Mouse (Mus musculus): Measurements from ENCODE around the gene Nol12. TPM values are rescaled to one million over a fixed set of nuclear protein-coding genes. Genes with fewer than 3 reads are reported as not detected.

The Nol12 gene
- polyA plus RNA-seq, 1 experiment, result 11.7 TPM

- TF ChIP-seq CTCF (IDR thresholded peaks at IDR 0.05; ENCODE audit: extremely low read depth, insufficient read length, insufficient replicate concordance, low read depth, low read length) (no peak), POLR2A (IDR thresholded peaks at IDR 0.05; ENCODE audit: low read depth, low read length) (no peak)
- WGBS, result under 1% methylated on average over 24 of the region's 24 CpGs
- Histone ChIP-seq H3K36me3 (ENCODE audit: control insufficient read depth, insufficient read depth, low read length) (no peaks in the 10 kb centered on the region), H3K4me1 (ENCODE audit: control insufficient read depth, insufficient read depth, insufficient read length, low read length) (peaks cover 4% of the 10 kb centered on the region; the same call in 1 of the 2 replicates), H3K4me3 (ENCODE audit: low read depth, low read length) (peak within 1 kb of the TSS; percentile 41), H3K27ac (ENCODE audit: insufficient read depth, low read depth, low read length) (no peak within 1 kb of the TSS), H3K27me3 (ENCODE audit: control insufficient read depth, insufficient read depth, low read length) (peaks cover 13% of the 10 kb centered on the region)
Measured at GRCm38 (mm10) chr15:78947657-78948056, 12.9 kb downstream of the Nol12 start, which contains the start of gene Triobp. Triobp (plus strand) TSS chr15:78947724.

- peaks cover 13% of the 10 kb centered on the region for H3K27me3 ChIP-seq (ENCODE audit: control insufficient read depth, insufficient read depth, low read length)
- WGBS, result 14% methylated on average over 11 of the region's 11 CpGs
- H3K4me3 ChIP-seq (ENCODE audit: low read depth, low read length), result peak overlapping the region; percentile 41
- H3K27ac ChIP-seq (ENCODE audit: insufficient read depth, low read depth, low read length), result no peak overlapping the region
- peaks cover 4% of the 10 kb centered on the region; the same call in 1 of the 2 replicates for H3K4me1 ChIP-seq (ENCODE audit: control insufficient read depth, insufficient read depth, insufficient read length, low read length)
- TF ChIP-seq CTCF (IDR thresholded peaks at IDR 0.05; ENCODE audit: extremely low read depth, insufficient read length, insufficient replicate concordance, low read depth, low read length), result no peak
- no peak for TF ChIP-seq POLR2A (IDR thresholded peaks at IDR 0.05; ENCODE audit: low read depth, low read length)
- H3K36me3 ChIP-seq (ENCODE audit: control insufficient read depth, insufficient read depth, low read length), result no peaks in the 10 kb centered on the region
Measured at GRCm38 (mm10) chr15:78948152-78948725, 13.5 kb downstream of the Nol12 start.

GRCm38 (mm10) chr15:78948883-78949282, 14.2 kb downstream of the Nol12 start:
- H3K4me1 ChIP-seq (ENCODE audit: control insufficient read depth, insufficient read depth, insufficient read length, low read length), result peaks cover 4% of the 10 kb centered on the region; the same call in 1 of the 2 replicates
- no peak for TF ChIP-seq POLR2A (IDR thresholded peaks at IDR 0.05; ENCODE audit: low read depth, low read length)
- no peak for TF ChIP-seq CTCF (IDR thresholded peaks at IDR 0.05; ENCODE audit: extremely low read depth, insufficient read length, insufficient replicate concordance, low read depth, low read length)
- WGBS, result 97% methylated on average over 3 of the region's 3 CpGs

GRCm38 (mm10) chr15:78955663-78956062, 20.9 kb downstream of the Nol12 start:
- 60% methylated on average over 3 of the region's 3 CpGs for WGBS
- no peak overlapping the region for H3K4me3 ChIP-seq (ENCODE audit: low read depth, low read length)
- H3K36me3 ChIP-seq (ENCODE audit: control insufficient read depth, insufficient read depth, low read length), result no peaks in the 10 kb centered on the region
- H3K4me1 ChIP-seq (ENCODE audit: control insufficient read depth, insufficient read depth, insufficient read length, low read length), result peaks cover 6% of the 10 kb centered on the region; the same call in 1 of the 2 replicates
- TF ChIP-seq POLR2A (IDR thresholded peaks at IDR 0.05; ENCODE audit: low read depth, low read length) (no peak), CTCF (IDR thresholded peaks at IDR 0.05; ENCODE audit: extremely low read depth, insufficient read length, insufficient replicate concordance, low read depth, low read length) (no peak)
- H3K27me3 ChIP-seq (ENCODE audit: control insufficient read depth, insufficient read depth, low read length), result no peaks in the 10 kb centered on the region
- H3K27ac ChIP-seq (ENCODE audit: insufficient read depth, low read depth, low read length), result no peak overlapping the region

More at GRCm38 (mm10) chr15:78948883-78949282, 14.2 kb downstream of the Nol12 start:
- Histone ChIP-seq H3K27me3 (ENCODE audit: control insufficient read depth, insufficient read depth, low read length) (peaks cover 13% of the 10 kb centered on the region), H3K4me3 (ENCODE audit: low read depth, low read length) (no peak overlapping the region), H3K36me3 (ENCODE audit: control insufficient read depth, insufficient read depth, low read length) (no peaks in the 10 kb centered on the region), H3K27ac (ENCODE audit: insufficient read depth, low read depth, low read length) (no peak overlapping the region)

GRCm38 (mm10) chr15:78956351-78956750, 21.6 kb downstream of the Nol12 start:
- TF ChIP-seq CTCF (IDR thresholded peaks at IDR 0.05; ENCODE audit: extremely low read depth, insufficient read length, insufficient replicate concordance, low read depth, low read length) (peak; percentile 40; the same call in 1 of the 2 replicates), POLR2A (IDR thresholded peaks at IDR 0.05; ENCODE audit: low read depth, low read length) (no peak)
- H3K27me3 ChIP-seq (ENCODE audit: control insufficient read depth, insufficient read depth, low read length), result no peaks in the 10 kb centered on the region
- no peak overlapping the region for H3K27ac ChIP-seq (ENCODE audit: insufficient read depth, low read depth, low read length)
- WGBS, result 75% methylated on average over 4 of the region's 4 CpGs
- H3K4me1 ChIP-seq (ENCODE audit: control insufficient read depth, insufficient read depth, insufficient read length, low read length), result peaks cover 6% of the 10 kb centered on the region; the same call in 1 of the 2 replicates
- no peaks in the 10 kb centered on the region for H3K36me3 ChIP-seq (ENCODE audit: control insufficient read depth, insufficient read depth, low read length)
- H3K4me3 ChIP-seq (ENCODE audit: low read depth, low read length), result no peak overlapping the region

GRCm38 (mm10) chr15:78957021-78957420, 22.3 kb downstream of the Nol12 start:
- Histone ChIP-seq H3K4me1 (ENCODE audit: control insufficient read depth, insufficient read depth, insufficient read length, low read length) (peaks cover 6% of the 10 kb centered on the region; the same call in 1 of the 2 replicates), H3K27ac (ENCODE audit: insufficient read depth, low read depth, low read length) (no peak overlapping the region), H3K4me3 (ENCODE audit: low read depth, low read length) (no peak overlapping the region), H3K27me3 (ENCODE audit: control insufficient read depth, insufficient read depth, low read length) (no peaks in the 10 kb centered on the region), H3K36me3 (ENCODE audit: control insufficient read depth, insufficient read depth, low read length) (no peaks in the 10 kb centered on the region)
- WGBS, result 73% methylated on average over 15 of the region's 15 CpGs
- no peak for TF ChIP-seq CTCF (IDR thresholded peaks at IDR 0.05; ENCODE audit: extremely low read depth, insufficient read length, insufficient replicate concordance, low read depth, low read length)
- no peak for TF ChIP-seq POLR2A (IDR thresholded peaks at IDR 0.05; ENCODE audit: low read depth, low read length)

GRCm38 (mm10) chr15:78959537-78959936, 24.8 kb downstream of the Nol12 start:
- H3K36me3 ChIP-seq (ENCODE audit: control insufficient read depth, insufficient read depth, low read length), result no peaks in the 10 kb centered on the region
- no peaks in the 10 kb centered on the region for H3K27me3 ChIP-seq (ENCODE audit: control insufficient read depth, insufficient read depth, low read length)
- H3K4me3 ChIP-seq (ENCODE audit: low read depth, low read length), result no peak overlapping the region
- 39% methylated on average over 11 of the region's 11 CpGs for WGBS
- H3K4me1 ChIP-seq (ENCODE audit: control insufficient read depth, insufficient read depth, insufficient read length, low read length), result peaks cover 6% of the 10 kb centered on the region; the same call in 1 of the 2 replicates
- TF ChIP-seq POLR2A (IDR thresholded peaks at IDR 0.05; ENCODE audit: low read depth, low read length) (no peak), CTCF (IDR thresholded peaks at IDR 0.05; ENCODE audit: extremely low read depth, insufficient read length, insufficient replicate concordance, low read depth, low read length) (no peak)
- H3K27ac ChIP-seq (ENCODE audit: insufficient read depth, low read depth, low read length), result no peak overlapping the region
